Mouse (Mus musculus) kidney, adult 10 weeks (tissue): ENCODE measurements around the gene Rfc2. TPM values are rescaled to one million over a fixed set of nuclear protein-coding genes. Genes with fewer than 3 reads are reported as not detected.

Experiments
- polyA plus RNA-seq: library from polyadenylated mRNA; stranded (reverse); fragments of 350-450 nt; fragmentation: Illumina TruSeq; extraction: RNeasy Lipid Tissue Mini Kit (QIAGEN cat#74804); gene quantifications from one replicate; pipeline ENCODE4 v1.2.3, GENCODE M21; 2014; ENCODE audit warnings: low read depth, low replicate concordance

Rfc2 gene
- polyA plus RNA-seq, result 9.7 TPM

GRCm38 (mm10) chr5:134581146-134581545 lies at the start of gene Rfc2:
TSS of gene Rfc2 (plus strand) at chr5:134581366.

GRCm38 (mm10) chr5:134552110-134552972 lies 28.8 kb upstream of the Rfc2 start, which contains the start of gene Clip2:
TSS of gene Clip2 (minus strand) at chr5:134552434.

GRCm38 (mm10) chr5:134560071-134560449 lies 21.1 kb upstream of the Rfc2 start, which contains the start of gene Syna:
TSS of gene Syna (minus strand) at chr5:134560171.

GRCm38 (mm10) chr5:134614802-134615201 lies 33.6 kb downstream of the Rfc2 start, which contains the start of gene Lat2:
TSS of gene Lat2 (minus strand) at chr5:134615025.

GRCm38 (mm10) chr5:134639269-134639682 lies 58.1 kb downstream of the Rfc2 start, which contains the start of gene Eif4h:
TSS of gene Eif4h (minus strand) at chr5:134639490.

Other genes with a start within 250 kb of the Rfc2 start
- 6.8 TPM for gene Gtf2ird1, start 124.7 kb upstream of the Rfc2 start, polyA plus RNA-seq
- 0.93 TPM for gene Clip2, start 28.9 kb upstream of the Rfc2 start, polyA plus RNA-seq
- gene Syna, start 21.2 kb upstream of the Rfc2 start, polyA plus RNA-seq, result not detected
- 1.0 TPM for gene Lat2, start 33.7 kb downstream of the Rfc2 start, polyA plus RNA-seq
- 86.6 TPM for gene Eif4h, start 58.1 kb downstream of the Rfc2 start, polyA plus RNA-seq
- gene Limk1, start 107.2 kb downstream of the Rfc2 start, polyA plus RNA-seq, result 0.16 TPM
- gene Eln, start 166.0 kb downstream of the Rfc2 start, polyA plus RNA-seq, result 1.1 TPM